Mouse (Mus musculus) limb, embryonic 10.5 days (tissue): Measurements from ENCODE around the gene Recql. TPM values are rescaled to one million over a fixed set of nuclear protein-coding genes. Genes with fewer than 3 reads are reported as not detected.

Experiments used
- polyA plus RNA-seq: library from polyadenylated mRNA; unstranded; fragments of >200 nt; fragmentation: Nextera tagmentation; extraction: Ambion mirVana; gene quantifications from 2 replicates; pipeline ENCODE4 v1.2.1, GENCODE M21; 2016

The Recql gene
- polyA plus RNA-seq, 1 experiment from 2014 or later: 30.0 TPM

Other genes starting within 250 kb of the Recql start
- gene Slco1a6, start 178.6 kb downstream of the Recql start, polyA plus RNA-seq: not detected in 2 replicates
- gene Iapp, start 88.7 kb downstream of the Recql start, polyA plus RNA-seq: not detected in 2 replicates
- gene Slco1a5, start 64.1 kb downstream of the Recql start, polyA plus RNA-seq: 0.06 TPM in 1 of 2 replicates, not detected in the other
- 13.5 and 17.0 TPM in 2 replicates for gene Pyroxd1, start 41.4 kb downstream of the Recql start, polyA plus RNA-seq
- gene Golt1b, start 134 bp upstream of the Recql start, polyA plus RNA-seq: 115 and 125 TPM in 2 replicates
- 0.54 and 0.78 TPM in 2 replicates for gene Spx, start 26.4 kb upstream of the Recql start, polyA plus RNA-seq
- gene Gys2, start 86.0 kb upstream of the Recql start, polyA plus RNA-seq: not detected in 2 replicates
- gene Ldhb, start 120.9 kb upstream of the Recql start, polyA plus RNA-seq: 408 and 535 TPM in 2 replicates
- gene Kcnj8, start 184.5 kb upstream of the Recql start, polyA plus RNA-seq: 0.09 and 0.16 TPM in 2 replicates